Mouse (Mus musculus): ENCODE measurements around the gene Jmjd8.

DNA sequence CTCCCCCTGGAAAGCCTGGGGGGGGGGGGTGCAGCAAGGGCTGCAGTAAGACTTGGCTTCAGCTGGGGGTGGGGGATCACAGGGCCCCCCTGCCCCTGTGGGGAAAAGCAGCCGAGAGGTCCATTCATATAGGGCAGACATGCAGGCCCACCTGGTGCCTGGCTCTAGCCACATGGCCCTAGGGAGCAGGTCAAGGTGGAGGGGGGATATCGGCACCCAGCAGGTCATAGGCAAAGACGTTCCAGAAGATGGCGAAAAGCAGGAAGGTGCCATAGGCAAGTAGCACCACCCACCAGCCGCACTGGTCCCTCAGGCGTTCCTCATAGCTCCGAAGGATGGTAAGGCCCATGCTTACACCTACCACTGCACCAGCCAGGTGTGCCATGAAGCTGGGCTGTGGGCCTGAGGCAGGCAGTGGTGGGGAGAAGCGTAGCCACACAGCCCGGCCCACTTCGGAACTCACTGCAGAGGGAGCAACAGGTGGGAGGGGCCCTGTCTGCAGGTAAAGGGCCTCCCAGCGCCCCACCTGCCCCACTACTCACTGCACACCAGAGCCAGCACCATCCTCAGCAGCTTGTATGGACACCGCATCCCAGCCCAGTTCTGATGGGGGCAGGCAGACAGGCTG, 6.0 kb downstream of the Jmjd8 start:
- TF ChIP-seq POLR2A (IDR thresholded peaks at IDR 0.05; ENCODE audit: low read depth, low read length) (0 out of 2 replicates have a peak, but pooled peaks have one; percentile 8), CTCF (IDR thresholded peaks at IDR 0.05; ENCODE audit: borderline replicate concordance, insufficient read depth, low read length) (no peak)

Data from embryonic fibroblast, embryonic 13.5 days (primary cell).